Mouse (Mus musculus) adrenal gland, postnatal 10 days (tissue): ENCODE measurements around the gene Myh4. TPM values are rescaled to one million over a fixed set of nuclear protein-coding genes. Genes with fewer than 3 reads are reported as not detected.

Source experiments
- DNase-seq: peaks from one replicate; pipeline ENCODE4 v3.0.0; 2021; ENCODE audit warnings: mixed read lengths
- long read RNA-seq, 2 experiments: library from polyadenylated mRNA; stranded (forward); transcript quantifications; one replicate each; pipeline ENCODE4 v2.0.0; 2021
- total RNA-seq, 2 experiments: library from RNA; stranded (reverse); gene quantifications; 2 replicates each; pipeline ENCODE4 v1.2.3; 2021

Myh4 gene
- total RNA-seq, result 100 to 1,000 TPM in 1 of 2 experiments, 10 to 100 TPM in 1; 28.5 to 148 TPM
- long read RNA-seq, experiment 1, full-length matches to known transcripts, result 11 of 76 reads
- long read RNA-seq, experiment 1, partial matches to known transcripts, result 50 of 76 reads
- long read RNA-seq, experiment 1, other reads (novel, unspliced or antisense), result 15 of 76 reads
- long read RNA-seq, experiment 2, full-length matches to known transcripts, result 22 of 147 reads
- long read RNA-seq, experiment 2, partial matches to known transcripts, result 71 of 147 reads
- long read RNA-seq, experiment 2, other reads (novel, unspliced or antisense), result 54 of 147 reads

DNA sequence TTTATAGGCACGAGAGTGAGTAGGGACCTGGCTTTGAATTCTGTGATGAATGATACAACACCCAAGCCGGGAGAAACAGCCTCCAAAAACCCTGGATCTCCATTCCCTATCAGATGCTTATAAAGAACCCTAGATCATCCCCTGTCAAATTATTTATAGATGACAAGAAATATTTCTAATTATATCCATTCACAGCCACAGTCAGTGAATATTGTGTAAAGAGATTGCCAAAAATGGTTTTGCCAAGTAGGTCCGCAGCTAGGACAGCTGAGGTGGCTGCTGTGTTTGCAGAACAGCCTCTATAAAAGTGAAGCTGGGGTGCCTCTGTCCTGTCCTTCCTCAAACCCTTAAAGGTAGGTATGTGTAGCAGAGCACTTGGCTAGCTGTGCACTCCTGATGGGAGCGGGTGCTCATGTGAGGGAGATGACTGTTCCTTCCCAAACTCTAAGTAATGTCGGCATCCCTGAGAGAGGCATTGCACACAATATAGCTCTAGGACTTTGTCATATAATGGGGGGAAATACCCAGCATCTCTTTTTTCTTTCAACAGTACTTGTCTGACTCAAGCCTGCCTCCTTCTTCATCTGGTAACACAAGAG is at the start of gene Myh4:
Gene Myh4, plus strand, starts transcription at position 549 of the 599 bp plus-strand sequence.
- no peak for DNase-seq

DNA sequence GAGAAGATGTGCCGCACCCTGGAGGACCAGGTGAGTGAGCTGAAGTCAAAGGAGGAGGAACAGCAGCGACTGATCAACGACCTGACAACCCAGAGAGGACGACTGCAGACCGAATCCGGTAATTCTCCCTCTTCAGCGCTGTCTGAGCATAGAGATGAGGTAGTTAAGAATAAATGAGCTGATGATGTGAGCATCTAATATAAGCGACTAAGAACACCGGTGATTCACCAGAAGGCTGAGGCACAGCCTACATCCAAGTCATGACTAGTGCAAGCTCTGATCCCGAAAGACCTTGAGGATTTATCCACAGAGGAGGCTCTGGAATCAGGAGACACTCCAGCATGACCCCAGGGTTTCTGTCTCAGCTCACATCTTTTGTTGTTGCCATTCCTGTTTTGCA is 47.5 kb upstream of the Myh4 start:
- no peak for DNase-seq

DNA sequence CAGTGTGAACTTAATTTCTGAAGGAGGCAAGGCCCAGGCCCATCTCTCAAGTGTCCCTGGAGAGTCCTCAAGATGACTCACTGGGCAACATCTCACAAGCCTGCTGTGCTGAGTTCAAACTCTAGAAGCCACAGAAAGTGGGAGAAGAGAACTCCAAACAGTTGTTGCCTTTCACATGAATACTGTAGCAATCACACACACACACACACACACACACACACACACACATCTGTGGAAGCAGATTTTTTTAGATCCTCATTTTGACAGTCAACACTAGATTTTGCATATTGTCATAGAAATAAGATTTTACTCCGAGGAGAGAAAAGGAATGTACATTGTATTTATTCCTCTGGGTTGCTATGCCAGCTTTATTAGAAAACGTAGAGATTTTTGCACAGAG is 47.0 kb upstream of the Myh4 start:
- no peak for DNase-seq

DNA sequence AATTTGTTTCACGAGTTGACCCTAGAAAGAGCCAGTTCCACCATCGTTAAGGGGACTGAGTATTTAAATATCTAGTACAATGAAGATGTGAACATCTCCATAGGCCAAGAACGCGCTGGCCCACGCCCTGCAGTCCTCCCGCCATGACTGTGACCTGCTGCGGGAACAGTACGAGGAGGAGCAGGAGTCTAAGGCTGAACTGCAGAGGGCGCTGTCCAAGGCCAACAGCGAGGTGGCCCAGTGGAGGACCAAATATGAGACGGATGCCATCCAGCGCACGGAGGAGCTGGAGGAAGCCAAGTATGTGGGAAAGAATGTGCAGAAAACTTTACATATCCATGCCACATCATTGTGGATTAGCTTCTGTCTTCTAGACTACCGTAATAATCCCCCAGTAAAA is 46.3 kb upstream of the Myh4 start:
- no peak for DNase-seq

DNA sequence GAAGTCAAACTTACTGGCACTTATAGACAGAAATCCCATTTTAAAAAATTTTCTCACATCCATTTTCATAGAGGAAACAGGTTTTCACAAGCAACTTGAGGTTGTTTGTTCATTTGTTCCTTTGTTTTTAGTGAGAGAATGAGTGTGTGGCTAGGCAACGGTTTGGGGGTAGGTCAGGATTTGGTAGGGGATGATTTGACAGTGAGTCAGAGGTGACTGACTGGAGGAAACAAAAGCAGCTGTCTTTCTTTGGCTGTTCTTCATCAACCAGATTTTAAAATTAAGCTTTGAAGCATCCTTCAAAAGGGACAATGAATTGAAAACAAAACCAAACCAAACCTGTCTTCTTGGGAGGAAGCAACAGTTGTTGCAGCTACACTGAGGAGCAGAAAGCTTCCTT is 38.5 kb upstream of the Myh4 start:
- no peak for DNase-seq

DNA sequence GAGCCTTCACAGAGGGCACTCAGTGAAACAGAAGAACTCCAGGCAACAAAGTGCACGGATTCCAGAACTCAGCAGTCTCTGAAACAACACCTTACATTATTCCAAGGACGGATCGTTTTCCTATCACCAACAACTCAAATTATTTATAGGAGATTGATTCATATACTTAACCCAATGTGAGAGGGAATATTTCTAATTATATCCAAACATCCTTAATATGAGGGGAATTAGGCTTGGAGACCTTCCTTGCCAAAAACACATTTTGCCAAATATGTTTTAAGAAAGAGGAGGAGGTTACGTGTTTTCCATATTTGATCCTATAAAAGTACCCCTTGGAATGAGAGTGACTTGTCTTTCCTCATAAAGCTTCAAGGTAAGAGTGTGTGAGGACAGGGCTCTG is 38.1 kb upstream of the Myh4 start, which contains the start of gene Myh1:
Gene Myh1, plus strand, starts transcription at position 301 of the 400 bp plus-strand sequence.
- no peak for DNase-seq

DNA sequence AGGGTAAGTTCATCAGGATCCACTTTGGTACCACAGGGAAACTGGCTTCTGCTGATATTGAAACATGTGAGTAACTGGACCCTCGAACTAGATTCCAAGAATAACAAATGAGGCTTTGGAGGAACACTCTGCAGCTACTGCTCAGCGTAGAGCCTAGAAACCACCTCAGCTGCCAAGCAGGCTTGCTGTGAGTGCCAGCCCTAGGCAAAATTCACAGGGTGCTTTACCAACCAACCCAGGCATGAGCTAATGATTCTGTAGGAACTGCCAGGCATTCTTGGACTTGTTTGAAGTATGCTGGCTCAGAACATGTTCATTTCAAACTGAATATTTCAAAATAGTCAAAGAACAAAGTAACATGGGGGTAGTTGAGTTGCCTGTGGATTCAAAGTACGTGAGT is 33.1 kb upstream of the Myh4 start:
- DNase-seq, result peak; percentile 10

DNA sequence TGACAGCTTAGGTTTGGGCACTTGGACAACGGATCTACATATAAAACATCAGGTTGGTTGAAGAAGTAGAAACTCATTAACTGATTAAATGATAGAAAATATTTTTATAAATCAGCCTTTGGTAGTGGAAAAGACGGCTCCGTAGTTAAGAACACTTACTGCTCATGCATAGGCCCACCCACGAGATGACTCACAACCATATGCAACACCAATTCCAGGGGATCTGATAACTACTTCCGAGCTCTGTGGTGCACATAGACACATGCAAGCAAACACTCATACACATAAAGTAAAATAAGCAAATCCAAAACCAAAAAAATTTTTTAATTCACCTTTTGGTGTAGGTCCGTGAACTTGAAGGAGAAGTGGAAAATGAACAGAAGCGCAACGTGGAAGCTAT is 16.0 kb upstream of the Myh4 start:
- no peak for DNase-seq

DNA sequence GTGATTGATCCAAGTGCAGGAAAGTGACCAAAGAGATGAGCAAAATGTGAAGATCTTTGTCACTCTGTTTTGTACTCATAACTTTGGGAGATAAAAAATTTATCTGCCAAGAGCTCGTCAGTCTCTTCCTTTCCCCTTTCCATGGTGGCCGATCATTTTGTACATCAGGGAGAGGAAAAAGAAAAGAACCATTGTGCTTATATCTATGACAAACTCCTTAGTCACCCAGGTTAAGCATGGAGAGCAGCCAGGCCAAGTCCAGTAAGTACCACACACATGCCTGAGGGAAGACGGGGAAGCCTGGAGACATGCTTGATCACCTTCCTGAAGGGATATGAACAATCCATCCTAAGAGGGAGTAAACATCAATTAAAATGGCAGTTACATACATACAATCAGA is 13.4 kb upstream of the Myh4 start:
- DNase-seq, result no peak

DNA sequence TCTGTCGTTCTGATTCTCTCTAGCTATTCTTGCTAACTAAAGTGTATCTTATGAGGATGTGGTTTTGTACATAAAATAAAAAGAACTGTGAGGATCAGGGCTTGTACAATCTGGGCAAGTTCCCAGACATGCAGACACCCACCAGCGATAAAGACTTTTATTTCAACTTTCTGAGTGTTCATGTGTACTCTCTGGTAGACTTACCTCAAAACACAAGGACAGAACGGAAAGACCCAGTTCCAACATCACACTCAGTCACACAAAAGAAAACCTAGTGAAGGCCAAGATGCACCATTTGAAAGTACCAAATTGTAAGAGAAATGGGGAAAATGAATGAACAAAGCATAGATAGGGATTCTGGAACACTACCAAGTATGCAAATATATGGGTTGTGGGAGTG is 9.1 kb upstream of the Myh4 start:
- no peak for DNase-seq

DNA sequence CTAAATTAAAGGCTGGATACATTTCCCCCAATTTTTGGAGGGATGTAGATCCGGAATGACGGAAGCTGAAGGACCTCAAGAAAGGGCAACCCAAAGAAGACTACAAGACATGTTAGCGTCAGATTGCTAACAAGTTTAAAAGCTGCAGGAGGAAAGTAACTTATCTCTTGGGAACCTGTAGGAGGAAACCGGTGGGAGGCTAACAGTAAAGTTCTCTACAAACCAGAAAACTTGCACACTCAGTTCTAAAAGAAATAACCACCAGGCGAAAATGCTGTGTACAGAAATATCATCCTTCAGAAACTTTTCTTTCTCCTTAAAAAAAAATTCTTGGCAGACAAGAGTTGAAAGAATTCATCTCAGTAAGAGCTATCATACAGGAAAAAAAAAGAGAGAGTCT is 8.7 kb upstream of the Myh4 start:
- DNase-seq, result no peak

DNA sequence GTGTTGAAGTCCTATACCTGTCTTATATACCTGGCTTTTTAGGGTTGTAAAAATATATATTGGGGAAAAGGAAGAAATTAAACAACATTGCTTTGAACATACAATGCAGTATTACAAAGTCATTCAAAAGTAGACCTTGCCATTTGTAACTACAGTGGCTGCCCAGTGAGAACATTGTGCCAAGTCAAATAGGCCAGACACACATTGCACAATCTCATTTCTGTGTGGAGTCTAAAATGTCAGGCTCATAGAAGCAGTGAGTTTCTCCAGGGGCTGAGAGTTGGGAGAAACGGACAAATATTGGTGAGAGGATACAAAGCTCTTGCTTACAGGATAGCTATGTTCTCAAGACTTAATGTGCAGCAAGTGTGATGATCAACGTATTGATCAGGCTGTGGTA is 7.9 kb upstream of the Myh4 start:
- DNase-seq, result peak; percentile 49

DNA sequence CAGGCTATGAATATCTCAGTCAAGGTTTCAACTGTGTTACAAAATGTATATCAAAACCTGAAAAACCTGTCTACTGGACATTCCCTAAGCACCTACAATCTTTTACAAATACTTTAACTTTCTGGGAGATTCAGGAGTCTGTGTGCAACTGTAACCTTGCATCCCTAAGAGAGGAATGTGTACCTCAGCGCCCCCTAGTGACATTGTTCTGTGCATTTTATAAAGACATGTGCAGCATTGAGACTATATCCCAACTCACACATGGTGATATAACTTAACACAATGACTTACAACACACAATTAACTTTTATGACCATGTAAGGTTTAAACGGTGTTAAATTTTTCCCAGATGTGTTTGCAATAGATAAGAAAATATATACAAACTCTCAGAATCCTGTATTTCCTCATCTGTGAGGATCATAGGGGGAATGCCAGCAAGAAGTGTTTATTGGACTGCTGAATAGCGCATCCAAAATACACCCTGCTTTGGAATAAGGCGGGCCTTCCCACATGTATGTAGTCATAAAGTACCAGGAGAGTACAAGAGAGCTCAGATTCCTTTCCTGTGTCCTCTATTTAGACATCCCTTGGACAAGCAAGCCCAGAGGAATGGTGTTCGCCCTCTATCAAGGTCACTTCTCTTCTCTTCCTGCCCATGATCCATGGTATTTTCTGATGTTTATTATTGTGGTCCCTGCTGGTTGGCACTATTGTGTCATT is 2.0 kb upstream of the Myh4 start:
- DNase-seq, result peak; percentile 78

DNA sequence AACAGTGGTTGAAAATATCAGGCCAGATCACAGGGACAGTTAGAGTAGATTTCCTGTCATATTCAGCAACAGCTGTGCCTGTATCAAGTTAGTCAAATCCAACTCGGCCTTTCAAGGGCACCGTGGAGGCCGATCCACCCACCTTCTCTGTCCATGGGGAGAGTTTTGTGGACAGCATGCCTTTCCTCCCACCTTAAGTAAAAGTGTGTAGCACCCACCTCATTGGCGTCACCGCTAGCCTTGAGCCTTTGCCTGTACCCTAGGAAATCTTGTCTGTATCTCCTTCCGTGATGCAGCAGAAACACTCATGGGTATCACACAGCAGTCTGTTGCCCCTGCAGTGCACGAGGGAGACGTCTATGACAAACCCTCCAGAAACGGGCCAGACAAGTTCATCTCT is 1.0 kb upstream of the Myh4 start:
- DNase-seq, result no peak

DNA sequence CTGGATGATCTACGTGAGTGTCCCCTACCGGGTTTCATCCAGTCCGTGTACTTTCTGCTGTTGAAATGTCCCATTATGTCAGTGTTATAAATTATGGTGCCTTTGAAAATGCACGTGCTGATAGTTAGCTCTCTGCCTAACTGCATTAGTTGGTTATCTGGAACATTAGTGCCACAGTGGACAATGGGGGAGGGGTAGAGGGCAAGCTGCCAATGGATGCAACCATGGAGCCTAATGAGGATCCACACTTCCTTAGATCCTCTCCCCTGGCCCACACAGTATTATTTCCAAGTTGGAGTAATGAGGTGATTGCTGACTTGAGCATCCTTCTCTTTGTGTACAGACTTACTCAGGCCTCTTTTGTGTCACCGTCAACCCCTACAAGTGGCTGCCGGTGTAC is 3.2 kb downstream of the Myh4 start:
- no peak for DNase-seq

DNA sequence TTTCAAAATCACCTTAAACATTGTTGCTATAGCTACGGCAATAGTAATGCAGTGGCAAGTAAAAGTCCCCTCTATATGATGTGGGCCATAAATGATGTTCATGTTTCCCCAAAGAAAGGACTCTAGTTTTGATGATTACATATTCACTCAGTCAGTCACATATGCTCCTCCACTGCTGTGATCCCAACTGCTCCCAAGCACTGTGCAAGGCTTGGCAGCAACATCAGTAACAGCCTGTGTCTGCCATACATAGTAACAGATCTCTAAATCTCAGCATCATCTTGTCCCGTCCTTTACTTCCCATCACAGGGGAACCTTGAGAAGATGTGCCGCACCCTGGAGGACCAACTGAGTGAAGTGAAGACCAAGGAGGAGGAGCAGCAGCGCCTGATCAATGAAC is 15.9 kb downstream of the Myh4 start:
- DNase-seq, result no peak

DNA sequence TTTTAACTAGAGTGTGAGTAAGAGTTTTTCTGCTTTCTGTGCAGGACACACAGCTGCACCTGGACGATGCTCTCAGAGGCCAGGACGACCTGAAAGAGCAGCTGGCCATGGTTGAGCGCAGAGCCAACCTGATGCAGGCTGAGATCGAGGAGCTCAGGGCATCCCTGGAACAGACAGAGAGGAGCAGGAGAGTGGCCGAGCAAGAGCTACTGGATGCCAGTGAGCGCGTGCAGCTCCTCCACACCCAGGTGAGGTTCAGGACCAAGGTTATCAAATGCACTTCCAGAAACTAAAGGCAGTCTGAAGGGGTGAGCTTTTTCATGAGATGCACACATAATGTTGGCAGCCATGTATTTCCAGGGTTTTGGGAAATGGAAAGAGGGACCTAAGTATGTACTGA is 19.2 kb downstream of the Myh4 start:
- DNase-seq, result no peak

DNA sequence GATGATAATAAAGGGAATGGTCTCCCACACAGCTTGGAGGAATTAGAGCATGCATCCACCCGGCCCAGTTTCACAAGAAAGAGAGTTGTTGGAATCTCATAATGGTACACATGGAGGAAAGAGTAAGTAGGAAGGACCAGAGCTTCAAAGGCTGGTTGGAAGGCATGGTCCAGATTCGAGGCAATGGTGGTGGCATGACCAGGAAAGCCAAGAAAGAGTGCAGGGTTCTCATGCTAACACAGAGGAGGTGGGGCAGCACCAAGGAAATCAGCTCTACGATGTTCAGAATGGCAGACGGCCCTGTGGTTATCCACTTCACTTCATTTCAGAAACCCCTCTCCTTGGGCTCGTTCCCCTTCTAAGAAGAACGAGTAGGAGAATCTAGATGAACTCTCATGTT is 23.1 kb downstream of the Myh4 start:
- no peak for DNase-seq

DNA sequence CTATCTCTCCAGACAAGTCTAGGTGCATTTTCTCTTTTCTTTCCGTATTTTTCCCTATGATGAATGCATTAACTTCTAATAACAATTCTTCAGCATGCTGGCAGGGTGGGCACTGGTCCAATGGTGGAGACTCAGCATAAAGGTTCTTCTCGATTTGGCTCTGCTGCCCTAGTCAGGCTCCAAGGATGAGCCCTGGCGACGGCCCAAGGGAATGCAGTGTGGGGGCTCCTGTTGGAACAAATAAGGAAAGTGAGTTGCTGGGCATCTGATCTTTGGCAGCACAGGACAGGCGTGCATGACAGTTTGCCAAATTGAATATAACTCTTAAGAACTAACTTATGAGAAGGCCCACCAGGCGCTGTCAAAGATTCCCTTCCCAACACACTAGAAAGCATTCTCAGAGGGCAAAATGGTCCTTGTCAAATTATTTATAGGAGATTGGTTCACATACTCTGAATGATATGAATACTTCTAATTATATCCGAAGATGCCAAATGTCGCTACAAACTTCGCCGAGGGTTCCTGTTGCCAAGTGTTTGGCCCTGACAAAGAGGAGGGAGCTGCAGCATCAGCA is 38.9 kb downstream of the Myh4 start, which contains the start of gene Myh8:
Gene Myh8, plus strand, starts transcription at position 524 of the 574 bp plus-strand sequence.
- peak; percentile 41 for DNase-seq

DNA sequence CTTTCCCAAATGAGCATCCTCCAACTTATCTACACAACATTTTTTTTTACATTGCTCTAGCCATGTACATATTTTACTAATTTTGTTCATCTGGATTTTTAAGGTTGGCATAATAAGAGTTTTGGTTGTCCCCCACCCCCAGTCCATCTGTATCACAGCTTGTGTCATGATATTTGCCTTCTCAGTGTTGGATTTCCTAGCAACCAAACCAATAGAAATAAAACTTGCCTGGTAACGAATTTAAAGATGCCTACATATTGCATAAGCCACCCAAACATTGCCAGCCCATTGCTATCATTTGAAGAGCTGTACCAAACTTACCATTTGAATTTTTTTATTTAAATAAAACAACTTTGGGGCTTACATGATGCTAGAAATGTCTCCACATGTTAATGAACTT is 55.6 kb downstream of the Myh4 start:
- DNase-seq, result no peak
